Mouse (Mus musculus) left cerebral cortex, postnatal 10 days (tissue): ENCODE data around the gene 4930426L09Rik. TPM values are rescaled to one million over a fixed set of nuclear protein-coding genes. Genes with fewer than 3 reads are reported as not detected.

Source experiments
- DNase-seq, 2 experiments: peaks; one replicate each; pipeline ENCODE4 v3.0.0; 2021 to 2022; ENCODE audit warnings: low spot score in 2 of 2, mixed read lengths in 1 of 2; ENCODE audit errors: extremely low spot score in 1 of 2
- intact Hi-C: fragments of 180-260 bp; cut with DNase I; formaldehyde crosslinking; loops from one replicate; pipeline ENCODE4 v1.15.1; 2025
- total RNA-seq, 2 experiments: library from RNA; stranded (reverse); gene quantifications; 2 replicates each; pipeline ENCODE4 v1.2.3; 2021

4930426L09Rik gene
- total RNA-seq, 2 experiments from 2014 or later, result 0.45 to 0.55 TPM

DNA sequence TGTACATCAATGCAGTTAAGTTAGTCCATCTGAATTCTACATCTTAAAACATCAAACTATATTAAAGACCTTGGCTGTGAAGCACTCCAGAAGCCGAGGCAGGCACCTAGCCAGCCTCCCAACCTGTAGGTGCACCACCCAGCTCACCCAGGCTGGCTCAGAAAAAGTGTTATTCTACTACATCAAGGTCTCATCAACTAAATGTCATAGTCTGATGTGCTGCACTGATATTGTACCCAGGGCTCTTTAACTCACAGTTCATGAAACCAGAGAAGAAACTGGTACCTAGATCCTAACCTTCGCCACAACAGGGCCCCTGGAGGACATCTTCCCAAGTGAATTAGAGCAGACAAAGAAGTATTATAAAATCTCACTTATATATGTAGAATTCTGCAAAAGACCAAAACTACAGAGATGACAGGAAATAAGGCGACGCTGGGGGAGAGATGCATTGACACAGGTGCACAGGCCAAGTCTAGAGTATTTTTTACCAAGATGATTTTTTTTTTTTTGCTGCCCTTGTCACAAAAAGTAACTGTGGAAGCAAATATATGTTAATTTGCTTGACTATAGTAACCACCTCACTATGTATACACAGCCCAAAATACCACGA is 30.6 kb upstream of the 4930426L09Rik start:
- no peak for DNase-seq
- intact Hi-C loops, result no loop called here

DNA sequence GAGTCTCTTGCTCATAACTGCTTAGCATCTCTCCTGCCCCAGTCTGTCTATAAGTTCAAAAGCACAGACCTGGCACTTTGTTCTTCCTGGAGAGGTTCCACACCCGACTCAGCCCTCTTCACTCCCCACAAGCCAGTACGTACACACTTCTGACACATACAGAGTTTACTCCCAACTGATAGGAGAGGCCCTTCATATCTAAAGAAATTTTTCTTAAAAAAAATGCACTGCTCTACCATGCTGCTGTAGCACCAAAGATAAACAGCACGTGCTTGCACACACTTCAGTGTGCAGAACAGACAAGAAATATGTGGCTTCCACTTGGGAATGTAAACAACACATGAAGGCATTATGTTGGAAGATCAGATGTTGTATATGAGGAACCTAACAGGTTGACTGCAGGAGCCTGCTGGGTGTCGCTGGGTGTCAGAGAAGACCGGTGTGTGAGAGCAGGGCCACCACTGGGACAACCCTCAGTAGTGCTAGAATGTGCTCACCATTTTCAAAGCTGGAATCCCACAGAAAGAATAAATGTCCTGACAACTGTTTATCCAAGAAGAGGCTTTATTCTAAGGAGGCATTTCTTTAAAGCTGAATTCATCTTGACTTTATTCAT is 29.0 kb upstream of the 4930426L09Rik start:
- intact Hi-C loops, result no loop called here
- no peak for DNase-seq

DNA sequence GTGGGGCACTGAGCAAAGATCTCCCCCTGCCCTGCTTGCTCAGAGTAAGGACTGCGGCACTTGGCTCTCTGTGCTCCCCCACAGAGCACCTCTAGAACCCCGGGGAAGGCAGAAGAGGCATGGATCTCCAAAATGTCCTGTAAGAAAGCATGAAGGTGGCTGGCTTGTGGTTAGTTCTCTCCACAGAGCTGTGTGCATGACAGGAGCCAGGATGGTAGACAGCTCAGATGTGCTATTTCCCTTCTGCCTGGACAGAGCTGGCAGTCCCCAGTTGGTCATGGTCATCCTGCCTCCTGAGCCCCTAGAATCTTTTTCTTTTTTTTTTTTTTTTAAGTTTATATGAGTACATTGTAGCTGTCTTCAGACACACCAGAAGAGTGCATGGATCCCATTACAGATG is 27.7 kb upstream of the 4930426L09Rik start:
- intact Hi-C loops, result no loop called here
- no peak for DNase-seq

DNA sequence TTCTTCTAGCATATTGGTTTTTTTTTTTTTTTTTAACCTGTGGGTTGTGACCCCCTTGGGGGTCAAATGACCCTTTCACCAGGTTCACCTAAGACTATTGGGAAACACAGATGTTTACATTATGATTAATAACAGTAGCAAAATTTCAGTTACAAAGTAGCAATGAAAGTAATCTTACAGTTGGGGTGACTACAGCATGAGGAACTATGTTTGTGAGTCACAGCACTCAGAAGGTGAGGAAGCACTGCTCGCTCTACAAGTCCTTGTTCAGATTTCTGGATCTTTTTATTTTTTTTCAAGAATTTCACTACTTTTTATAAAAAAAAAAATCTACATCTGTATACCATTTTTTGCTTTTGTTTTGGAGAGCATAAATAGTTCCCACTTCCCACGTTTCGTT is 26.6 kb upstream of the 4930426L09Rik start:
- intact Hi-C loops, result no loop called here
- no peak for DNase-seq

DNA sequence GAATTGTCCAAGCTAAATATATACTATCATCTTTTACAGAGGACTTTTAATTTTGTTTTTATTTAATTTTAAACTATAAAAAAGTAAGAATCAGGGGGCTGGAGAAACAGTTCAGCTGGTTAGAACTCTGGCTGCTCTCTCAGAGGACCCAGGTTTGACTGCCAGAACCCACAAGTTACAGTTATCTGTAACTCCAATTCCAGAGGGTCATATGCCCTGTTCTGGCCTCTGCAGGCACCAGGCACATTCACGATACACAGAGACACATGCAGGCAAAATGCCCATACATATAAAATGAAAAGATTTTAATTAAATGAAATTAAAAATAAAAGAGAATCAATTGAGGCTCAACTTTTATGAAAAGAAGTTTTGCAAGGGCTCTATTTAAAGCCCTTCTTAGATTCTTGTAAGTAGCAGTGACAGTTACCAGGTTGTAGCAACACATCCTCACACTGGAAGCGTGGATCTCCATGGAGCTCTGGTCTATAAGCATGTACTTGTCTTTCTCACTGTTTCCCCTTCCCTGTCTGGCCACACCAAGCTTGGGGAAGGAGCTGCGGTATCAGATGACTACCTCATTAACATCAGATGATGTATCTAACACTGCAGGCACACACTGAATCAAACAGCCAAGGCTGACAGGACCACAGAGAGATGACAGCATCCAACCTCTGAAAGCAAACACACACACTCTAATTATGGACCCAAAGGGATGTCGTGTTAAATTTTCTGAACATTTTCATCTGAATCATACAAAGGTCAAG is 23.1 kb upstream of the 4930426L09Rik start:
- intact Hi-C loops, result no loop called here

DNA sequence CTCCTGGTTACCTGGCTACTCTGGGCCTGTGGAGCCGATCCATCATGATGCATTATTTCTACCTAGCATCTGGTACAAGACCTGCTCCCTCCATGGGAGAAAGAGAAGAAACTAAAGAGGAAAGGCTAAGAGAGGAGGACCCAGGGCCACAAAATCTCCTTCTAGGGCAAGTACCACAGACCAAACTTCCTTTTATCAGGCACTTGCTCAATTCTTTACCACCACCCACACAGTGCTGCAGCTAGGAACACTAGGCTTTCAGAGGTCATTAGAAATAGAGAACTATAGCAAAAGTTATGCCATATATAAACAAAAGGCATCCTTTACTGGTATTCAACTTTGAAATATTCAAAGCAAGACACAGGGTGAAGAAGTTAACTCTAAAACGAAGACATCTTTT is 22.0 kb upstream of the 4930426L09Rik start:
- intact Hi-C loops, result no loop called here
- no peak for DNase-seq

More for the DNA sequence above, 23.1 kb upstream of the 4930426L09Rik start:
- no peak for DNase-seq

DNA sequence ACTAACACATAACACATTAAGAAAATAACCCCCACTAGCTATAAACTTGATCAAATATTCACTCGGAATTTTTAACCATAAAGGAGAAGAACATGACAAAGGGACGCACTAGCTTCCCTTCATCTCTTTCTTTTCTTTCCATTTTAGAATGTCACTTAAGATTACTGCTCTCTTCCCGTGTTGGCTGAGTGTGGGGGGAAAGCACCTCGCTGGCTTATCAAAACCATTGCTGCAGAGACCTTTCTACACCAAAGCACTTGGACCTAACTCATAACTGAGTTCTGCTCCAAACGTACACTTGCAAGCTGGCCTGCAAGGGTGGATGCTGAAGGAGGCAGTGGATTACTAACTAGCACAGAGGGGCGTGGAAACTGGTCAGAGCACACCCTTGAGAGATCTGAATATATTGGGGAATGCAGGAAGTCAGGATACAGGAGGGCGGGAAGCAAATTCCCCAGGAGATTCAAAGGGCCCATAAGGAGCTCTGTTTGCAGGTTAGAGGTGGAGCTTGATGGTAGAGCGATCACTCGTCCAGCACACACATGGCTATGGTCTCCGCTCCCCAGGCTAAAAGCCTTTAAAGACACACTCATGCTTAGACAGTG is 20.8 kb upstream of the 4930426L09Rik start:
- no peak for DNase-seq
- intact Hi-C loops, result no loop called here

DNA sequence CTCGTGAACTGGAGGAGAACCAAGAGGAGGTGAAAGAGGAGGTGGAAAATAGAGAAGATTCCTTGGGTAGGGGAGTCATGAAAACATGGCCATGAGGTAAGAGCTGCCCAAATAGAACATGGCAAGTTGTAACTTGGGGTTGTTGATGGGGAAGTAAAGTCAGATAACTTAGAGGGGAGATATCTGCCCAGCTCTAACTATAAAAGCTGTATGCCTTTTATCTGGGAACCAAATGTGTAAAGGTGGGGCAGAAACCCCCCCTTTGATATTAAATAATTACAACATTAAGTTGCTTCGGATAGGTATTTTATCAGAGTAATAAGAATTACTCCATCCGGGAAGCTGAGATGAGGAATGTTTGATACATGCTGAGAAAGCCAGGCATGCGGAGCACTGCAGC is 19.1 kb upstream of the 4930426L09Rik start:
- no peak for DNase-seq
- intact Hi-C loops, result no loop called here

DNA sequence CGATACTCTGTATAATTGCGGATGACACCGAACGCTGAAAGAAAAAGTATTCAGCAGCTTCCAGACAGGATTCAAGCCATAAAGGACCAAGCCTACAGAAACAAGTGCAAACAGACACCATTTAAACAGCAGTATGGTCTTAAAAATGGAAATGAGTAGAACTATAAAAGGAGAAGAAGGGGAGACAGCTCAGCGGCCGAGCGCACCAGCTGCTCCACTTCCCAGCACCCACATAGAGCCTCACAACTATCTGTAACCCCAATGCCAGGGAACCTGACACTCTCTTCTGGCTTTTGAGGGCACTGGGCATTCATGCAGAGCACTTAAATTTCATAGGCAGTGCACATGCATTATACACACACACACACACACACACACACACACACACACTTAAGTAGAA is 18.5 kb upstream of the 4930426L09Rik start:
- intact Hi-C loops, result no loop called here
- no peak for DNase-seq

DNA sequence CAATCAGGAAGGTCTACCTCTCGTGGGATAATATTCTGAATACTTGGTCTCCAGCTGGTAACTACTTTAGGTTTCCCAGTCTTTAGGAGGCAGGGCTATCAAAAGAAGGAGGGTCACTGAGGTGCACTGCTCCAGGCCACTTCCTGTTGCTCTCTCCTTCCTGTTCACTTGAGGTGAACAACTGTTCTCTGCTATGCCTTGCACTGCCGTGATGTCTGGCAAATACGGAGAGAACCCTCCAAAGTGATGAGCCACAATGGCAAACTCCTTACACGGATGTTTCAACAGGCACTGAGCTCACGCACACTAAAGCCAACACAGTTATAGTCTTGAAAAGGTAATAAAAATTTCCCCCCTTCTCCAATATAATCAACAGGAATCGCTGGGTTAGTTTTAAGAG is 15.6 kb upstream of the 4930426L09Rik start:
- DNase-seq, result no peak
- intact Hi-C loops, result no loop called here

DNA sequence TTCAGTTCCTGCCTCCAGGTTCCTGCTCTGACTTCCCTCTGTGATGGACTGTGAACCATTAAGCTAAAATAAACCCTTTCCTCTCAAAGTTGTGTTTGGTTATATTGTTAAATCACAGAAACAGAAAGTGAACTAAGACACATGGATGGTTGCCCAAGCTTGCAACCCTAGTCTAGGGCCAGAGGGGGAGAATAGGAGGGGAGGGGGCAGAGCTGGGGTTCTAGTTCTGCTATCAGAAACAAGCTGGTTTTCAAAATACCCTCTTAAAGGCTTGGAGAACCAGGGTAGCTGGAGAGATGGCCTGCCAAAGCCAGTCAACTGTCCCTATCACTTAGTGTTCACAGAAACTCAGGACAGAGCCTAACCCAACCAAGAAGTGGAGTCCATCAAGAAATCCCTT is 14.6 kb upstream of the 4930426L09Rik start:
- intact Hi-C loops, result no loop called here
- no peak for DNase-seq

DNA sequence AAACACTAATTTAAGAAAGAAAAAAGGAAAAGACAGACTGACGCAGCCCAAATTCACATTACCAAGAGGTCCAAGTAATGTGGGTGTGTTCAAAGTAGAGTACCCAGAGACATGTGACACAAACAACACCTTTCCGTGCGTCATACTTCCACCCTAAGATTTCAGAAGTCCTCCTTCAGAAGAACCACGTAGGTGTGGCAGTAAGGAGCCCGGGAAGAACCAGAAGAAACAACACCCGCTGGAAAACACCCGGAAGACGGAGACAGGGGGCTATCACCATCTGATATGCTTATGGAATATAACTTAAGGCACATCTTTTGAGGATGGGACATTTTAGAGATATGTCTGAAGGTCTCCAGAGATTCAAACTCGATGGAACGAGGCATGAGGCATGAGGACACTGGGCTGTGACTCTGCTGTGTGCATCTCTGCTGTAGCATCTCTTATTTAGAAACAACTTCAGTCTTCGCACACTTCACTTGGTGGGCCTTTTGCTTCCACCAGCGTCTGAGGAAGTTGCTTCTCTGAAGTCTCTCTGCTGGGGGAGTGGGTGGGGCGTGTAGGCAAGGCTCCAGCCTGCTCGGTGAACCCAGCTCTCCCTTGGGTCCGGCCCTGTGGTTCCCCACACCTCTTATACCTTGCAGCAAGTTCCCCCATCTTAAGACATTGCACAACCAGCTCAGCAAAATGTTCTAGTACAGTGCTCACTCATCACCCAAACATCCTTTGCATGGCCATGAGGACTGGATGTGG is 13.9 kb upstream of the 4930426L09Rik start:
- peak in 1 of 2 experiments; percentile 34 for DNase-seq
- intact Hi-C loops, result no loop called here

DNA sequence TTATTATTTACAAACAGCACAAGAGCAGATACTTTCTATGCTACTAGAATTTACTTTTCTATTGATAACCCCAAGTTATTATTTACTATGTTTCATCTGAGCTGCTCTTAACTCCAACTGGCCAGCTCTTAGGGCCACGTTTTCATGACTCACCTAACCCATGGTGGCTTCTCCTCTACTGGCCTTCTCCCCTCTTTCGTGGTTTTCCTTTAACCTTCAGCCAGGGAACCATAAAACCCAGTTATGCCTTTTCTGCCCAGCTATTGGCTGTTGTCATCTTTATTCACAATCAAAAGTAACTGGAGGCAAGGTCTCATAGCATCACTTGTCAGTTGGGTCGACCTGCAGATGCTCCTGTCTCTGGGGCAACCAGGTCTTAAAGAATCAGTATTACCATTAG is 12.6 kb upstream of the 4930426L09Rik start:
- intact Hi-C loops, result no loop called here
- no peak for DNase-seq

DNA sequence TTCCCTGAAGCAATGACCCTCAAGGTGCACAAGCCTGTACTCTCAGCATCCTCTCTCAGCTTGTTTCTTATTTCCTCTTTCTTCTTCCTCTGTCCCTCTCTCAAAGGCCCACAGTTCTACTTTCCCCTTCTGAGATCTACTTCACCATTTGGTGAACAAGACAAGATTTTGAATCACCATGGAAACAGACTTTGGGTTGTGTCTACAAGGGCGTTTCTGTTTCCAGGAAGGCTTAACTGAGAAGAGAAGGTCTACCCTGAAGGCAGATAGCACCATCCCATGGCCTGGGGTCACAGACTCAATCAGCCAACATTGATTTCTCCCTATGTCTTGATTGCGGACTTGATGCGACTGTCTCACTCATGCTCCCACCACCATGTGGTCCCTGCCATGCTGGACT is 9.3 kb upstream of the 4930426L09Rik start:
- no peak for DNase-seq
- intact Hi-C loops, result no loop called here

DNA sequence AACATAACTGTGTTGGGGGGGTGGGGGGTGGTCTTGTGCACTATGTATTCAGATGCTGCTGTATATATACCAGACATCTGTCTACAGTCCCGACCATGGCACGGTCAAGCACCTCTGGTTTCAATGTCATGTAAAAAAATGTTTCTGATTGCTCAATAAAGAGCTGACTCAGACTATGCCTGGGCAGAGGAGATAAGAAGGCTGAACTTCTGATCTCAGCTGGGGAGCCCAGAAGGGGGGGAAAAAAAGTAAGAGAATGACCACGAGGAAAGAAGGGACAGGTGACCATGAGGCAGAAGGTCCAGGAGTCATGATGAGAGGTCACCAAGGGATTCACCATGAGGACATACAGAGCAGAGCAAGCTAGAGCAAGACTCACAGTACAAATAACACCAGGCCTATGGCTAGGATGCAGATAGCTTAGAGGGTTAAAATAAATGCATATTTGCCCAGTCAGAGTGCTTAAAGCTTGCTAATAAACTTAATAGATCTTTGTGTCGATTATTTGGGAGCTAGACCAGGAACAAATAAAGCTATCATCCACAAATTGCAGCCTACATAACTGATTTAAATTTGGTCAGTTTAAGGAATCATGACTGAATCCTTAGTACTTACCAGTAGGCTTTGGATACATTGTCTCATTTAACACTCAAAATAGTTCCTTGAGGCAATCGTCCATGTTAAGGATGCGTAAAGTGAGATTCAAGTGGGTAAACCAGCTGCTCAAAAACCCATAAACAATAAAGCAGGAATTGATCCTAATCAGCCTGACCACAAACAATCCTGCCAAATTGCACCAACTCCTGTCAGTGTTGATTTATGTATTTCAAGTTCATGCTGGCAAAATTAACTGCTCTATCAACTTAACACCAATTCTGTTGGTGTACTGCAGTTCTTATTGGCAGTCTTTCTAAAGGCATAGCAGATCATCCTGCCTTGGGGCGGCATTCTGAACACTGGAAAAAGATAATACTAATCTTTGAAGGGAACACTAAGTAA is 5.3 kb upstream of the 4930426L09Rik start:
- intact Hi-C loops, result loop anchor here (10.0 kb wide), 2 partner anchors 78 to 318 kb away; partner anchors contain the start of genes Bmi1 and Commd3
- no peak for DNase-seq

DNA sequence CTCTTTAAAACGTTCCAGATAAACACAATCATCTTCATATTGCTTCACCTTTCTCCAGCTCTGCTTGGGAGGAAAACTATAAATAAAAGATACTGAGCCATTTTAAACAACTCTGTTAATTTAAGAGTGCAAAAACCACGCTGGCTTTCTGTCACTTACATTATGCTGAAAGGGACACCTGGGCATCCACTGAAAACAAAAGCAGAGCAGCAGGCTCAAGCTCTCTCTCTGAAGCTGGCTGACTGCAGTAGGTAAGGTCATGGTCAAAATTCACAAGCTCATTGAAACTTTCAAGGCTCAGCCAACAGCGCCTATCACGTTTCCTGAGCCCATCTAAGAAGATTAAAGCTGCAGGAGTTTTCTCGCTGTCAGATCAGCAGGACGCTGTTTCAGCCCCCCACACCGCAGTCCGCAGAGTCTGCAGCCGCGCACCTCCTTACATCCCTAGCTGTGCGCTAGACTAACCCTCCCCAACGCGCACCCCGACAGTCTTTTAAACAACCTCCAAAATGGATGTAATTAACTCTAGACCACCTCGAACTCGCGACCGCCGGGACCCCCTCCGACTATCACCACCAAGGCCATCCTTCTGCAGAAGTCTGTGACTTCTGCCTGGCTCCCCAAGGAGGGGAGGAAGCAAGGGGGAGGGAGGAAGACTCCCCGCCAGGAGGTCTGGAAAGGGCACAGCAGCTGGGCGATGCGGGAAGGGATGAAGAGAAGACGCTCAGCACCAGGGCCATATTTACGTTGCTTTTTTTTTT is 1.5 kb upstream of the 4930426L09Rik start:
- DNase-seq, result peak in 1 of 2 experiments; percentile 60
- intact Hi-C loops, result loop anchor here (2.0 to 10.0 kb wide), 4 partner anchors 82 to 322 kb away; partner anchors contain the start of genes Bmi1 and Commd3

DNA sequence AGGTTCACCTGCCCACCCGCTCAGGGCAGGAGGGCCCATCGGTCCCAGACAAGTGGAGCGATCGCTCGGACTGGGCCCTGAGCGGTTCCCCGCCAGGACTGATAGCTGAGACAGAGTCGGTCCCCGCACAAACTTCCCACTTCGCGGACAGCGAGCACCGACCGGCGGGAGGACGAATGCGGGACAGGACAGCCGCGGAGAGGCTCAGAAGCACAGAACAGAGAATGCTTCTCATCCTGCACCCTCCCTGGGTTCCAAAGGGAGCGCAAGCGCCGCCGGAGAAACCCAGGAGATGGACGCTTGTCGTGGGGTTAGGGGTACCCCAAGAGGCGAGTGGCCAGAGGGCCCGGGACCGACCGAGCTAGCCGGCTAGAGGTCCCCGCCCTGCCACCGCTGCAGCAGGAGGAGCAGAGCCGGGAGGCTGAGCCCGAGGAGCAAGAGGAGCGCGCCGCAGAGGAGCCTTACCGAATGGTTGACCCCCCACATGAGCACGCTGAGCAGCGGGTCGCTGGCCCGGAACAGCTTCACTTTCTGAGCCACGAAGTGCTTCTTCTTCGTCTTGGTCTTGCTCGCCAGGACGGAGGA is 664 bp upstream of the 4930426L09Rik start:
- DNase-seq, result peak in 1 of 2 experiments; percentile 69
- intact Hi-C loops, result loop anchor here (2.0 to 10.0 kb wide), 4 partner anchors 83 to 323 kb away; partner anchors contain the start of genes Bmi1 and Commd3
